Mouse (Mus musculus): ENCODE measurements at regions not wholly inside any gene's neighbourhood (a gene's known extent, or its start where the extent isn't known, plus 50 kb on each side); places are given as distances from the start of the nearest gene placed in this dataset.

DNA sequence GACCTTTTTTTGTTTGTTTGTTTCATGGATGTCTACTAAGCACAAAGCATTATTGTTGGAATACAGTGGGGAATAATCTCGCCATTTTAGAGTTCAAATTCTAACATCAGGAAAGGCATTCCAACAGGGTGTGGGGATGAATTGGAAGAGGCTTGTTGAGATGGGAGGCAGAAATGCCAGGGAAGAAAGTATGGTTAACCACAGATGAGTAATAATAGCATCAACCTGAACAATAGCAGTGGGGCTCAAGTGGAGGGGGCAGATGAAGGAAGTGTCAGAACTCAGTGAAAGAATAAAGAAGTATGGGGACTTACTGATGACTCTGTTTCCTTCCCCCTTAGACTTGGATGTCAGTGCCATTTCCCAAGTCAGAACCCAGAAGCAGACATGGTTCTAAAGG, 94.5 kb upstream of the Gdnf start:
- H3K4me1 ChIP-seq (ENCODE audit: control insufficient read depth in 1 of 2, insufficient read depth in 2 of 2, low read length in 2 of 2), result no peaks in the 10 kb centered on the region
- no peaks in the 10 kb centered on the region for H3K27me3 ChIP-seq (ENCODE audit: control insufficient read depth in 1 of 2, insufficient read depth in 2 of 2, low read length in 2 of 2)
- H3K36me3 ChIP-seq (ENCODE audit: control insufficient read depth in 1 of 2, insufficient read depth in 2 of 2, low read length in 2 of 2), result no peaks in the 10 kb centered on the region
- H3K79me2 ChIP-seq (ENCODE audit: control insufficient read depth, insufficient read depth, low read length, poor library complexity), result no peaks in the 10 kb centered on the region
- H3K9me3 ChIP-seq (replicated peaks; ENCODE audit: insufficient read depth, low read length), result no peaks in the 10 kb centered on the region
- H3K27ac ChIP-seq (ENCODE audit: control insufficient read depth, low read depth, low read length), result no peak overlapping the region
- no peak overlapping the region for H3K9ac ChIP-seq (ENCODE audit: control insufficient read depth, low read depth, low read length, poor library complexity, severe bottlenecking)
- H3K4me3 ChIP-seq (ENCODE audit: control insufficient read depth in 1 of 2, insufficient read depth in 1 of 2, low read depth in 2 of 2, low read length in 2 of 2), result no peak overlapping the region
- DNase-seq (ENCODE audit: low read depth, low spot score), result no peak
- no peak for TF ChIP-seq MXI1 (IDR thresholded peaks at IDR 0.05; ENCODE audit: low read depth, low read length)
- no peak for TF ChIP-seq MEF2A (IDR thresholded peaks at IDR 0.05; ENCODE audit: extremely low read depth, insufficient replicate concordance, low read depth, low read length, poor library complexity, severe bottlenecking)
- TF ChIP-seq E2F4 (IDR thresholded peaks at IDR 0.05; ENCODE audit: borderline replicate concordance, low read depth, low read length), result no peak
- TF ChIP-seq MYB (IDR thresholded peaks at IDR 0.05; ENCODE audit: low read depth, low read length), result no peak
- no peak for TF ChIP-seq ZNF384 (IDR thresholded peaks at IDR 0.05; ENCODE audit: low read depth, low read length)
- TF ChIP-seq ZC3H11A (IDR thresholded peaks at IDR 0.05; ENCODE audit: low read depth, low read length), result no peak
- no peak for TF ChIP-seq CHD1 (IDR thresholded peaks at IDR 0.05; ENCODE audit: low read depth, low read length)
- no peak for TF ChIP-seq KAT2A (conservative IDR thresholded peaks at IDR 0.05; ENCODE audit: low read depth, low read length)
- no peak for TF ChIP-seq GATA1 (IDR thresholded peaks at IDR 0.05; ENCODE audit: low read depth, low read length)
- TF ChIP-seq ZKSCAN1 (IDR thresholded peaks at IDR 0.05; ENCODE audit: low read depth, low read length), result no peak
- TF ChIP-seq SIN3A (IDR thresholded peaks at IDR 0.05; ENCODE audit: low read length), result no peak
- no peak for TF ChIP-seq MAZ (IDR thresholded peaks at IDR 0.05; ENCODE audit: low read depth, low read length)
- TF ChIP-seq CHD2 (IDR thresholded peaks at IDR 0.05; ENCODE audit: low read length), result no peak
- TF ChIP-seq BHLHE40 (IDR thresholded peaks at IDR 0.05; ENCODE audit: borderline replicate concordance, low read depth, low read length), result no peak
- TF ChIP-seq SMC3 (IDR thresholded peaks at IDR 0.05; ENCODE audit: low read depth, low read length), result no peak
- no peak for TF ChIP-seq NELFE (IDR thresholded peaks at IDR 0.05; ENCODE audit: low read depth, low read length)
- no peak for TF ChIP-seq ELF1 (IDR thresholded peaks at IDR 0.05; ENCODE audit: low read depth, low read length)
- no peak for TF ChIP-seq MYC (IDR thresholded peaks at IDR 0.05; ENCODE audit: low read depth, low read length)

DNA sequence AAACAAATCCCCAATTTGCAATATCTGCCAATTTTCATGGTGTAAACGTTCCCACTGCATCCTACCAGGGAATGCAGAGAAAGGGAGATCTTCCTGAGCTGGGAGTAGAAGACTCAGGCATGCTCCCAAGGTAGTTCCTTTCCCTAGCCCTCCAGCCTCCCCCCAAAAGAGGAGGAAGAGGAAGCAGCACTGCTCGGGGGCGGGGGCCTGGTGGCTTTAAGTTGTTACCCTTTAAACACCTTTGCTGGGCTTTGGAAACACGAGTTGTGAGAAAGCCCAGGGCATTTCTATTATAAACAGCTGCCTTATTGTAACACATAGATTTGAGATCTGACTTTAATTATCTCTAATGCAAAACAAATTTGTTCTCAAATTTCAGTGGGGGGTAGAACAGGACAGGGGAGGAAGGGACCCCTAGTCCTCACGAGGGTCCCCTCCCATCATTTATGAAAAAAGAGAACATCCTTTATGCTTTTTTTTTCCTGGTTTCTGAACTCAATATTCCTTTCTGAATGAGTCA, 87.4 kb upstream of the Gdnf start:
- H3K4me3 ChIP-seq (ENCODE audit: control insufficient read depth in 1 of 2, insufficient read depth in 1 of 2, low read depth in 2 of 2, low read length in 2 of 2), result no peak overlapping the region
- no peaks in the 10 kb centered on the region for H3K36me3 ChIP-seq (ENCODE audit: control insufficient read depth in 1 of 2, insufficient read depth in 2 of 2, low read length in 2 of 2)
- H3K4me1 ChIP-seq (ENCODE audit: control insufficient read depth in 1 of 2, insufficient read depth in 2 of 2, low read length in 2 of 2), result no peaks in the 10 kb centered on the region
- H3K9me3 ChIP-seq (replicated peaks; ENCODE audit: insufficient read depth, low read length), result no peaks in the 10 kb centered on the region
- TF ChIP-seq GATA1 (IDR thresholded peaks at IDR 0.05; ENCODE audit: low read depth, low read length), result no peak
- TF ChIP-seq BHLHE40 (IDR thresholded peaks at IDR 0.05; ENCODE audit: borderline replicate concordance, low read depth, low read length), result no peak
- no peak for TF ChIP-seq HCFC1 (IDR thresholded peaks at IDR 0.05; ENCODE audit: low read depth, low read length)
- TF ChIP-seq MAFK (IDR thresholded peaks at IDR 0.05; ENCODE audit: borderline replicate concordance, low read depth, low read length), result no peak
- TF ChIP-seq MEF2A (IDR thresholded peaks at IDR 0.05; ENCODE audit: extremely low read depth, insufficient replicate concordance, low read depth, low read length, poor library complexity, severe bottlenecking), result no peak
- no peak for TF ChIP-seq RAD21 (IDR thresholded peaks at IDR 0.05; ENCODE audit: low read depth, low read length)
- TF ChIP-seq GABPA (IDR thresholded peaks at IDR 0.05; ENCODE audit: low read depth, low read length), result no peak
- TF ChIP-seq RCOR1 (IDR thresholded peaks at IDR 0.05; ENCODE audit: low read depth, low read length), result no peak
- TF ChIP-seq ETS1 (IDR thresholded peaks at IDR 0.05; ENCODE audit: low read depth, low read length), result no peak
- TF ChIP-seq JUND (IDR thresholded peaks at IDR 0.05; ENCODE audit: low read depth, low read length), result no peak
- no peak for TF ChIP-seq TAL1 (IDR thresholded peaks at IDR 0.05; ENCODE audit: low read length)
- H3K27me3 ChIP-seq (ENCODE audit: control insufficient read depth in 1 of 2, insufficient read depth in 2 of 2, low read length in 2 of 2), result no peaks in the 10 kb centered on the region; a peak in 1 of 4 replicates
- no peak overlapping the region for H3K27ac ChIP-seq (ENCODE audit: control insufficient read depth, low read depth, low read length)
- H3K79me2 ChIP-seq (ENCODE audit: control insufficient read depth, insufficient read depth, low read length, poor library complexity), result no peaks in the 10 kb centered on the region
- H3K9ac ChIP-seq (ENCODE audit: control insufficient read depth, low read depth, low read length, poor library complexity, severe bottlenecking), result no peak overlapping the region
- DNase-seq (ENCODE audit: low read depth, low spot score), result no peak
